Mouse (Mus musculus) T-cell, adult 66 days (primary cell): ENCODE measurements around the gene Fam126a. TPM values are rescaled to one million over a fixed set of nuclear protein-coding genes. Genes with fewer than 3 reads are reported as not detected.

Experiments used
- total RNA-seq, 2 experiments: library from RNA; stranded (reverse); gene quantifications; 3 replicates in 1 of 2; 4 replicates in 1 of 2; pipeline ENCODE4 v1.2.4; 2023

The Fam126a gene
- total RNA-seq = 10 to 100 TPM; 19.1 to 23.5 TPM

GRCm38 (mm10) chr5:24030579-24030969 is at the start of gene Fam126a:
Fam126a (minus strand) TSS chr5:24030690.

Other genes starting within 250 kb of the Fam126a start
- gene Pus7, start 247.0 kb downstream of the Fam126a start, total RNA-seq = 10 to 100 TPM; 31.7 to 41.0 TPM
- gene Rint1, start 243.0 kb downstream of the Fam126a start, total RNA-seq = 10 to 100 TPM; 33.1 to 35.5 TPM
- 10 to 100 TPM; 48.2 to 58.8 TPM for gene Tomm7, start 186.5 kb downstream of the Fam126a start, total RNA-seq
- gene Klhl7, start 69.9 kb upstream of the Fam126a start, total RNA-seq = 10 to 100 TPM; 16.3 to 17.6 TPM
- 1 to 10 TPM; 5.9 to 9.2 TPM for gene Nupl2, start 134.3 kb upstream of the Fam126a start, total RNA-seq